Mouse (Mus musculus): ENCODE results near the gene Vasn. TPM values are rescaled to one million over a fixed set of nuclear protein-coding genes. Genes with fewer than 3 reads are reported as not detected.

The Vasn gene
- total RNA-seq, 1 experiment = 8.7 TPM

- Histone ChIP-seq H3K4me3 (ENCODE audit: insufficient read depth in 1 of 2, low read depth in 1 of 2, low read length in 2 of 2, poor library complexity in 1 of 2, severe bottlenecking in 1 of 2) (no peak overlapping the region), H3K4me1 (ENCODE audit: control insufficient read depth in 2 of 2, insufficient read depth in 2 of 2, low read length in 2 of 2, poor library complexity in 1 of 2) (peaks cover 0 to 4% of the 10 kb centered on the region in 2 experiments; a peak in 1 of 4 replicates), H3K27ac (ENCODE audit: insufficient read depth, low read depth, low read length, poor library complexity, severe bottlenecking) (no peak overlapping the region), H3K9ac (ENCODE audit: insufficient read depth, low read depth, low read length, poor library complexity, severe bottlenecking) (no peak overlapping the region), H3K36me3 (ENCODE audit: control insufficient read depth, insufficient read depth, low read length, poor library complexity, severe bottlenecking) (peaks cover 8% of the 10 kb centered on the region; the same call in 1 of the 2 replicates), H3K9me3 (ENCODE audit: control insufficient read depth, insufficient read depth, low read depth, low read length) (no peaks in the 10 kb centered on the region)
- in situ Hi-C loops (cut with MboI; ENCODE audit: low sequenced_read_pairs in 2 of 2, unreplicated experiment in 2 of 2) = loop anchor here in 1 of 2 experiments (5.0 kb wide), 1 partner anchor 35 kb away; no protein-coding TSS in a partner anchor
- peak; percentile 80 for DNase-seq (ENCODE audit: low read depth, low spot score)
- TF ChIP-seq ZC3H11A (IDR thresholded peaks at IDR 0.05; ENCODE audit: borderline replicate concordance, low read depth, low read length) (peak; percentile 80; the same call in 1 of the 2 replicates), CHD2 (IDR thresholded peaks at IDR 0.05; ENCODE audit: low read depth, low read length) (no peak)
These were observed 27.6 kb downstream of the Vasn start for GRCm38 (mm10) chr16:4667190-4667808.

- Histone ChIP-seq H3K4me1 (ENCODE audit: control insufficient read depth in 2 of 2, insufficient read depth in 2 of 2, low read length in 2 of 2, poor library complexity in 1 of 2) (no peaks in the 10 kb centered on the region), H3K4me3 (ENCODE audit: insufficient read depth in 1 of 2, low read depth in 1 of 2, low read length in 2 of 2, poor library complexity in 1 of 2, severe bottlenecking in 1 of 2) (no peak overlapping the region), H3K9me3 (ENCODE audit: control insufficient read depth, insufficient read depth, low read depth, low read length) (no peaks in the 10 kb centered on the region), H3K36me3 (ENCODE audit: control insufficient read depth, insufficient read depth, low read length, poor library complexity, severe bottlenecking) (peaks cover 13% of the 10 kb centered on the region; the same call in 1 of the 2 replicates), H3K9ac (ENCODE audit: insufficient read depth, low read depth, low read length, poor library complexity, severe bottlenecking) (no peak overlapping the region), H3K27ac (ENCODE audit: insufficient read depth, low read depth, low read length, poor library complexity, severe bottlenecking) (no peak overlapping the region)
- in situ Hi-C loops (cut with MboI; ENCODE audit: low sequenced_read_pairs in 2 of 2, unreplicated experiment in 2 of 2) = no loop called here
- no peak for DNase-seq (ENCODE audit: low read depth, low spot score)
- TF ChIP-seq HCFC1 (IDR thresholded peaks at IDR 0.05; ENCODE audit: borderline replicate concordance, insufficient read depth, low read length) = no peak
- no peak for TF ChIP-seq MAFK (IDR thresholded peaks at IDR 0.05; ENCODE audit: insufficient read depth, low read depth, low read length)
- no peak for TF ChIP-seq ZNF384 (IDR thresholded peaks at IDR 0.05; ENCODE audit: low read depth, low read length)
- no peak for TF ChIP-seq ZC3H11A (IDR thresholded peaks at IDR 0.05; ENCODE audit: borderline replicate concordance, low read depth, low read length)
- TF ChIP-seq CHD2 (IDR thresholded peaks at IDR 0.05; ENCODE audit: low read depth, low read length) = no peak
These were observed 30.6 kb downstream of the Vasn start for GRCm38 (mm10) chr16:4670317-4670716.

GRCm38 (mm10) chr16:4674091-4674490, 34.4 kb downstream of the Vasn start:
- no peak overlapping the region for H3K27ac ChIP-seq (ENCODE audit: insufficient read depth, low read depth, low read length, poor library complexity, severe bottlenecking)
- in situ Hi-C loops (cut with MboI; ENCODE audit: low sequenced_read_pairs in 2 of 2, unreplicated experiment in 2 of 2) = no loop called here
- TF ChIP-seq ZC3H11A (IDR thresholded peaks at IDR 0.05; ENCODE audit: borderline replicate concordance, low read depth, low read length) (no peak), CHD2 (IDR thresholded peaks at IDR 0.05; ENCODE audit: low read depth, low read length) (no peak), ZNF384 (IDR thresholded peaks at IDR 0.05; ENCODE audit: low read depth, low read length) (no peak), HCFC1 (IDR thresholded peaks at IDR 0.05; ENCODE audit: borderline replicate concordance, insufficient read depth, low read length) (no peak), MAFK (IDR thresholded peaks at IDR 0.05; ENCODE audit: insufficient read depth, low read depth, low read length) (no peak)
- peaks cover 21% of the 10 kb centered on the region for H3K36me3 ChIP-seq (ENCODE audit: control insufficient read depth, insufficient read depth, low read length, poor library complexity, severe bottlenecking)
- no peaks in the 10 kb centered on the region for H3K4me1 ChIP-seq (ENCODE audit: control insufficient read depth in 2 of 2, insufficient read depth in 2 of 2, low read length in 2 of 2, poor library complexity in 1 of 2)
- H3K9ac ChIP-seq (ENCODE audit: insufficient read depth, low read depth, low read length, poor library complexity, severe bottlenecking) = no peak overlapping the region
- H3K4me3 ChIP-seq (ENCODE audit: insufficient read depth in 1 of 2, low read depth in 1 of 2, low read length in 2 of 2, poor library complexity in 1 of 2, severe bottlenecking in 1 of 2) = no peak overlapping the region
- no peak for DNase-seq (ENCODE audit: low read depth, low spot score)
- H3K9me3 ChIP-seq (ENCODE audit: control insufficient read depth, insufficient read depth, low read depth, low read length) = no peaks in the 10 kb centered on the region

- no peak for TF ChIP-seq CHD2 (IDR thresholded peaks at IDR 0.05; ENCODE audit: low read depth, low read length)
- H3K9me3 ChIP-seq (ENCODE audit: control insufficient read depth, insufficient read depth, low read depth, low read length) = no peaks in the 10 kb centered on the region
- no peak overlapping the region for H3K4me3 ChIP-seq (ENCODE audit: insufficient read depth in 1 of 2, low read depth in 1 of 2, low read length in 2 of 2, poor library complexity in 1 of 2, severe bottlenecking in 1 of 2)
- peaks cover 16% of the 10 kb centered on the region for H3K36me3 ChIP-seq (ENCODE audit: control insufficient read depth, insufficient read depth, low read length, poor library complexity, severe bottlenecking)
- no peak overlapping the region for H3K9ac ChIP-seq (ENCODE audit: insufficient read depth, low read depth, low read length, poor library complexity, severe bottlenecking)
- H3K4me1 ChIP-seq (ENCODE audit: control insufficient read depth in 2 of 2, insufficient read depth in 2 of 2, low read length in 2 of 2, poor library complexity in 1 of 2) = no peaks in the 10 kb centered on the region
- DNase-seq (ENCODE audit: low read depth, low spot score) = no peak
- in situ Hi-C loops (cut with MboI; ENCODE audit: low sequenced_read_pairs in 2 of 2, unreplicated experiment in 2 of 2) = no loop called here
- H3K27ac ChIP-seq (ENCODE audit: insufficient read depth, low read depth, low read length, poor library complexity, severe bottlenecking) = no peak overlapping the region
These were observed 37.1 kb downstream of the Vasn start for GRCm38 (mm10) chr16:4676836-4677235.

DNA sequence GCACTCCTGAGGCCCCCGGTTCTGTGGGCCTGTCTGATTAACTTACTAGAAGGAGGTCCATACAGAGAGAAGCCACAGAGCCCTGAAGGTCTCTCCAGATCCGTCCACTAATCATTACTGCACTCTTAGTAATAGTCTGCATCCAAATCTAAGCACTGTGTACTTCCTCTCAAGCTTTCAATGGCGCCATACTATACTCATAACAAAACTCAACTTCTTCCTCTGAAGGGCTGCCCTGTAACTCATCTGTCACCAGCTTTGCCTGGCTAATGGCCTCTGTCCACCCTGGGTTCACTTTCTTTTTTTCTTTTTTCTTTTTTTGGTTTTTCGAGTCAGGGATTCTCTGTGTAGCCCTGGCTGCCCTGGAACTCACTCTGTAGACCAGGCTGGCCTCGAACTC, 38.3 kb downstream of the Vasn start:
- H3K27ac ChIP-seq (ENCODE audit: insufficient read depth, low read depth, low read length, poor library complexity, severe bottlenecking) = no peak overlapping the region
- H3K36me3 ChIP-seq (ENCODE audit: control insufficient read depth, insufficient read depth, low read length, poor library complexity, severe bottlenecking) = peaks cover 16% of the 10 kb centered on the region
- H3K9me3 ChIP-seq (ENCODE audit: control insufficient read depth, insufficient read depth, low read depth, low read length) = no peaks in the 10 kb centered on the region
- TF ChIP-seq CHD2 (IDR thresholded peaks at IDR 0.05; ENCODE audit: low read depth, low read length) (no peak), HCFC1 (IDR thresholded peaks at IDR 0.05; ENCODE audit: borderline replicate concordance, insufficient read depth, low read length) (no peak), MAFK (IDR thresholded peaks at IDR 0.05; ENCODE audit: insufficient read depth, low read depth, low read length) (no peak), ZC3H11A (IDR thresholded peaks at IDR 0.05; ENCODE audit: borderline replicate concordance, low read depth, low read length) (no peak), ZNF384 (IDR thresholded peaks at IDR 0.05; ENCODE audit: low read depth, low read length) (no peak)
- no peaks in the 10 kb centered on the region; a peak in 1 of 4 replicates for H3K4me1 ChIP-seq (ENCODE audit: control insufficient read depth in 2 of 2, insufficient read depth in 2 of 2, low read length in 2 of 2, poor library complexity in 1 of 2)
- H3K4me3 ChIP-seq (ENCODE audit: insufficient read depth in 1 of 2, low read depth in 1 of 2, low read length in 2 of 2, poor library complexity in 1 of 2, severe bottlenecking in 1 of 2) = no peak overlapping the region
- in situ Hi-C loops (cut with MboI; ENCODE audit: low sequenced_read_pairs in 2 of 2, unreplicated experiment in 2 of 2) = no loop called here
- no peak for DNase-seq (ENCODE audit: low read depth, low spot score)
- H3K9ac ChIP-seq (ENCODE audit: insufficient read depth, low read depth, low read length, poor library complexity, severe bottlenecking) = no peak overlapping the region

All from ES-E14 (cell line).